Mouse (Mus musculus): ENCODE measurements at regions not wholly inside any gene's neighbourhood (a gene's known extent, or its start where the extent isn't known, plus 50 kb on each side); places are given as distances from the start of the nearest gene placed in this dataset.

DNA sequence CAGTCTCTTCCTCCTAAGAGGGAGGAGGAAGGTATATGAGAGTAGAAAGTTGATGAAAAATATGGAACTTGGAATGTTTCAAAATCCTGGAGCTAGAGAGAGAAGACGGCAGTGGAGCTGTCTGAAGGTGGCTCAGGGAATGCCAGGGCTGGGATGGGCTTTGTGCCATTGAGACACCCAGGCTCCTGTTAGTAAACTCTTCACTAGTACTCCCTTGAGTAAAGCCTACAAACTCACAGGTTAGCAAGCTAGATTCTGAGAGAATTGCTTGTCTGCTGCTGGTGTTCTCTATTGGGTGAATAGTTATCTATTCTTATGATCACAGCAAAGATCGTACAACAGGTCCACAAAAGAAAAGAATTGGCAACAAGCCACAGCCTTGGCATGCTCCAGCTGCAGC lies 255.3 kb upstream of the Pex5l start:
- no peak for TF ChIP-seq POLR2A (IDR thresholded peaks at IDR 0.05; ENCODE audit: extremely low read depth, insufficient read depth, low read length)
- TF ChIP-seq CTCF (IDR thresholded peaks at IDR 0.05; ENCODE audit: low read depth, low read length), result no peak
- no peak overlapping the region for H3K4me3 ChIP-seq (ENCODE audit: insufficient read depth, low read depth, low read length)
- H3K4me1 ChIP-seq (ENCODE audit: control insufficient read depth, insufficient read depth, low read length), result no peaks in the 10 kb centered on the region
- H3K9ac ChIP-seq (ENCODE audit: low read depth, low read length), result no peak overlapping the region
- no peaks in the 10 kb centered on the region for H3K36me3 ChIP-seq (ENCODE audit: control insufficient read depth, insufficient read depth, low read length)
- WGBS, result 79% methylated on average over 2 of the region's 2 CpGs
- no peak for DNase-seq (ENCODE audit: extremely low read depth, low read depth, low spot score)
- no peak overlapping the region for H3K27ac ChIP-seq (replicated peaks; ENCODE audit: insufficient read depth, low read depth, low read length)
- no peaks in the 10 kb centered on the region for H3K27me3 ChIP-seq (ENCODE audit: control insufficient read depth, insufficient read depth, low read length)
- no peaks in the 10 kb centered on the region for H3K79me2 ChIP-seq (ENCODE audit: control insufficient read depth, insufficient read depth, low read length)

DNA sequence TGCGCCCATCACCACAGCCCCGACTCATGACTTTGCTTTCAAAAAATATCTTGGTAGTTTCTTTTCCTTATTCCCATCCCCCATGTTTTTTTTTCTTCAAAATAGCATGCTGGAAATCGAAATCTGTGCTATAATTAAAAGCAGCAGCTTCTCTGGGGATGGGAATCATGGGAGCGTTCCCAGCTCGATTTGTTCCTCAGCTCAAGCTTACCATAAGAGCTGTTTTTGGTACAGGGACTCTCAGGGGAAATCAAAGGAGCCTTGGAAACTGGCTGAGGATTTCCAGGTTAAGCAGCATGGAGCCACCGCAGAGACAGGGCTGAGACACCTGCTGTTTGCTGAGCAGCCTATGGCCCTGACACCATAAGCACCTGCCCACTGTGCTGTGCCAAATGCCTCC lies 254.2 kb upstream of the Pex5l start:
- Histone ChIP-seq H3K79me2 (ENCODE audit: control insufficient read depth, insufficient read depth, low read length) (no peaks in the 10 kb centered on the region), H3K4me3 (ENCODE audit: insufficient read depth, low read depth, low read length) (no peak overlapping the region), H3K27ac (replicated peaks; ENCODE audit: insufficient read depth, low read depth, low read length) (no peak overlapping the region), H3K4me1 (ENCODE audit: control insufficient read depth, insufficient read depth, low read length) (no peaks in the 10 kb centered on the region), H3K36me3 (ENCODE audit: control insufficient read depth, insufficient read depth, low read length) (no peaks in the 10 kb centered on the region), H3K9ac (ENCODE audit: low read depth, low read length) (no peak overlapping the region), H3K27me3 (ENCODE audit: control insufficient read depth, insufficient read depth, low read length) (no peaks in the 10 kb centered on the region)
- no peak for DNase-seq (ENCODE audit: extremely low read depth, low read depth, low spot score)
- 69% methylated on average over 6 of the region's 6 CpGs for WGBS
- TF ChIP-seq CTCF (IDR thresholded peaks at IDR 0.05; ENCODE audit: low read depth, low read length) (no peak), POLR2A (IDR thresholded peaks at IDR 0.05; ENCODE audit: extremely low read depth, insufficient read depth, low read length) (no peak)

DNA sequence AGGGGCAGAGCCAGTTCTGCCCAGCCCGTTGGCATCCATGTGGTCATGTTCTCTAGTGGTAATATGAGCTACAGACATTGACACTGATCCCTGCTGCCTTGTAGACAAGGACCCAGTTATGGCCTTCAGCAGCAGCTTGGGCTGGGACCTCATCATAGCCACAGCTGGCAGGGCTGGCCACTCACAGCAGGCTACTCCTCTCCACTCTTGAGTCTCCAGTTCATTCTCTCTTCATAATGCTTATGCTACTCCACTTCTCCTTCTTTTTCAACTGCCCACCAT lies 249.4 kb upstream of the Pex5l start:
- Histone ChIP-seq H3K4me1 (ENCODE audit: control insufficient read depth, insufficient read depth, low read length) (no peaks in the 10 kb centered on the region), H3K36me3 (ENCODE audit: control insufficient read depth, insufficient read depth, low read length) (no peaks in the 10 kb centered on the region), H3K27ac (replicated peaks; ENCODE audit: insufficient read depth, low read depth, low read length) (no peak overlapping the region), H3K4me3 (ENCODE audit: insufficient read depth, low read depth, low read length) (no peak overlapping the region), H3K79me2 (ENCODE audit: control insufficient read depth, insufficient read depth, low read length) (no peaks in the 10 kb centered on the region), H3K27me3 (ENCODE audit: control insufficient read depth, insufficient read depth, low read length) (peaks cover 3% of the 10 kb centered on the region; the same call in 1 of the 2 replicates), H3K9ac (ENCODE audit: low read depth, low read length) (no peak overlapping the region)
- 73% methylated on average over 1 of the region's 1 CpGs for WGBS
- TF ChIP-seq POLR2A (IDR thresholded peaks at IDR 0.05; ENCODE audit: extremely low read depth, insufficient read depth, low read length) (no peak), CTCF (IDR thresholded peaks at IDR 0.05; ENCODE audit: low read depth, low read length) (no peak)
- DNase-seq (ENCODE audit: extremely low read depth, low read depth, low spot score), result no peak

DNA sequence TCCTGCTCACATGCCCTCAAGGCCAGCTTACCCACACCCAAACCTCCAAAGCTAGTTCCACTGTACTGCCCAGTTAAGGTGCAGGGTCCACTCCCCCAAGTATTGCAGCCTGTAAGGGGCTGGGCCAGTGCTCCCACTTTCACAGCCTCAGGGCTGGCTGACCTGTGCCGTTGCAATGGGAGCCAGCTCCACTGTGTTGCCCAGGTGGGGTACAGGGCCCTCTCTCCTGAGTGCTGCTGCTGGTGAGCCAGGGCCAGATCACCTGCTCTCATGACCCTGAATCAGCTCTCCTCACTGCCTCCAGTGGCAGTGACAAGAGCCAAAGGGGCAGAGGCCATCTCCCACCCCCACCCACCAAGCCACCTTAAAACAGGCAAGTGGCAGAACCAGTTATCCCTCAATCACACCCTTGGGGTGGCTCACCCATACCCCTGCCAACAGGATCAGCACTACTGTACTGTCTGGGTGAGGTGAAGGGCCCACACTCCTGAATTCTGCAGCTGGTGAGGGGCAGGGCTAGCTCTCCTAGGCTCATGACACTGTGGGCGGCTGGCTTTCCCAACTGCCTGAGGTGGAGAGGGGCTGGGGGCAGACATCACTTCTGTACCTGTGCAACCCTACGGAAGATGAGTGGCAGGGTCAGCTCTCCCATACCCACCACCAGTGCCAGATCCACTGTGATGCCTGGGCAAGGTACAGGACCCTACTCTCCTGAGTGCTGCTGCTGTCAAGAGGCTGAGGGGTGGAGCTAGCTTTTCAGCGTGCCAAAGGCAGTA lies 248.9 kb upstream of the Pex5l start:
- Histone ChIP-seq H3K36me3 (ENCODE audit: control insufficient read depth, insufficient read depth, low read length) (no peaks in the 10 kb centered on the region), H3K9ac (ENCODE audit: low read depth, low read length) (no peak overlapping the region), H3K4me1 (ENCODE audit: control insufficient read depth, insufficient read depth, low read length) (no peaks in the 10 kb centered on the region), H3K27ac (replicated peaks; ENCODE audit: insufficient read depth, low read depth, low read length) (no peak overlapping the region), H3K4me3 (ENCODE audit: insufficient read depth, low read depth, low read length) (no peak overlapping the region), H3K27me3 (ENCODE audit: control insufficient read depth, insufficient read depth, low read length) (peaks cover 3% of the 10 kb centered on the region; the same call in 1 of the 2 replicates), H3K79me2 (ENCODE audit: control insufficient read depth, insufficient read depth, low read length) (no peaks in the 10 kb centered on the region)
- no peak for DNase-seq (ENCODE audit: extremely low read depth, low read depth, low spot score)
- WGBS, result 82% methylated on average over 4 of the region's 4 CpGs
- TF ChIP-seq POLR2A (IDR thresholded peaks at IDR 0.05; ENCODE audit: extremely low read depth, insufficient read depth, low read length) (no peak), CTCF (IDR thresholded peaks at IDR 0.05; ENCODE audit: low read depth, low read length) (no peak)

DNA sequence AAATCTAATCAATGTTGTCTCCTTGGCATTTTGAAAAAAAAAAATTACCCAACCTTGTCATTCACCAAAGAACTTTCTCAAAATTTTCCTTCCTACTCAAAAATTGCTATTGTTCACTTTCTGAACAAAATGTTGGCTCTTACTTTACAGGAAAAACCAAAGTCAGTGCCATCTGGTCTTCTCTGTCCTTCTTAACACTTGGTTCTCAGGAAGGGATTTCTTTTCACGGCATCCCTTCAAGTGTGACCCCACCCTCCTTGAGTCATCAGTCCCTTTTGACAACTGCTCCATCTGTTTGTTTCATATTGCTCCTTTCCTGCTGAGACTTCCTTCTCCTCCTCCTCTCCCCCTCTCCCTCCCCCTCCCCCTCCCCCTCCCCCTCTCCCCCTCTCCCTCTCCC lies 245.1 kb upstream of the Pex5l start:
- no peak for DNase-seq (ENCODE audit: extremely low read depth, low read depth, low spot score)
- no peak for TF ChIP-seq POLR2A (IDR thresholded peaks at IDR 0.05; ENCODE audit: extremely low read depth, insufficient read depth, low read length)
- no peak for TF ChIP-seq CTCF (IDR thresholded peaks at IDR 0.05; ENCODE audit: low read depth, low read length)
- H3K4me3 ChIP-seq (ENCODE audit: insufficient read depth, low read depth, low read length), result no peak overlapping the region
- H3K79me2 ChIP-seq (ENCODE audit: control insufficient read depth, insufficient read depth, low read length), result no peaks in the 10 kb centered on the region
- H3K36me3 ChIP-seq (ENCODE audit: control insufficient read depth, insufficient read depth, low read length), result no peaks in the 10 kb centered on the region
- H3K4me1 ChIP-seq (ENCODE audit: control insufficient read depth, insufficient read depth, low read length), result no peaks in the 10 kb centered on the region
- WGBS, result 50% methylated on average over 1 of the region's 1 CpGs
- peaks cover 3% of the 10 kb centered on the region; the same call in 1 of the 2 replicates for H3K27me3 ChIP-seq (ENCODE audit: control insufficient read depth, insufficient read depth, low read length)
- H3K27ac ChIP-seq (replicated peaks; ENCODE audit: insufficient read depth, low read depth, low read length), result no peak overlapping the region
- H3K9ac ChIP-seq (ENCODE audit: low read depth, low read length), result no peak overlapping the region

DNA sequence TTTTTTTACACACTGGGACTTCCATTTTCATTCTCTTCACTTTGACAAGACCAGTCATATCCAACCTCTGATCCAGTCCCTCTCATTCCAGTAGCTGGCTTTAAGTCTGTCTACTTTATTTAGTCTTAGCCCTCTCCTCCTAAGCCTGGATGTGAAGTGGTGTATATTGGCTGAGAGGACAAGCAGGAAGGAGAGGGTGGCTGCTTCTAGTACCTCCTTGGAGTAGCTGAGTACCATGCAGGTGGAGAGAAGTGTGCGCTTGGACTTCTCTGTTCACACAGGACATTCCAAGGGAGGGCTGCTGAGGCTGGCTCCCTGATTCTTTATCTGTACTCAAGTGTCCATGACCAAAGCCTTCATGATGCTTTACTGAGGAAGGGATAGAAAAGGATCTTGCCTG lies 240.6 kb upstream of the Pex5l start:
- WGBS, result 100% methylated on average over 1 of the region's 1 CpGs
- no peak overlapping the region for H3K9ac ChIP-seq (ENCODE audit: low read depth, low read length)
- H3K4me3 ChIP-seq (ENCODE audit: insufficient read depth, low read depth, low read length), result no peak overlapping the region
- no peaks in the 10 kb centered on the region for H3K4me1 ChIP-seq (ENCODE audit: control insufficient read depth, insufficient read depth, low read length)
- H3K27ac ChIP-seq (replicated peaks; ENCODE audit: insufficient read depth, low read depth, low read length), result no peak overlapping the region
- no peak for DNase-seq (ENCODE audit: extremely low read depth, low read depth, low spot score)
- H3K27me3 ChIP-seq (ENCODE audit: control insufficient read depth, insufficient read depth, low read length), result no peaks in the 10 kb centered on the region
- no peaks in the 10 kb centered on the region for H3K79me2 ChIP-seq (ENCODE audit: control insufficient read depth, insufficient read depth, low read length)
- TF ChIP-seq CTCF (IDR thresholded peaks at IDR 0.05; ENCODE audit: low read depth, low read length) (no peak), POLR2A (IDR thresholded peaks at IDR 0.05; ENCODE audit: extremely low read depth, insufficient read depth, low read length) (no peak)
- no peaks in the 10 kb centered on the region for H3K36me3 ChIP-seq (ENCODE audit: control insufficient read depth, insufficient read depth, low read length)
